Comparison of ENCODE assay signal across 9 mouse cellular contexts in genomic region chr2:168766538-168767361, GRCm38 (mm10). TPM values are rescaled to one million over a fixed set of nuclear protein-coding genes. Genes with fewer than 3 reads are reported as not detected.
DNase-seq lines count a peak whose midpoint lies in the region; ATAC-seq and TF ChIP-seq lines count a peak whose summit lies in the region.
"Had no signal": no experiment of that assay in that cellular context is flagged by ENCODE, and none has a peak within 500 bp of the region (broad histone marks: within the 10 kb centered on the region; RNA-seq: fewer than 3 reads in every experiment).

No protein-coding gene starts in this region.

- DNase-seq in lung, postnatal 0 days (ENCODE audit: low spot score) = peak; percentile 24
- DNase-seq in lung, postnatal 10 days = no peak
- peak; percentile 77 for DNase-seq in hindbrain, postnatal 0 days (ENCODE audit: low spot score)
- peak; percentile 64 for DNase-seq in liver, postnatal 0 days
- DNase-seq in adipocyte (ENCODE audit: low spot score) = no peak
- no peak for DNase-seq in cerebellum, adult 11 months
- DNase-seq in lung, postnatal 25 days (ENCODE audit: low spot score) = no peak

- peak overlapping the region; percentile 31; the same call in 1 of the 2 replicates for H3K4me3 ChIP-seq in lung, postnatal 0 days (ENCODE audit: low read depth, low read length)
- peak overlapping the region; percentile 56 for H3K4me3 ChIP-seq in forebrain, embryonic 13.5 days
- peak overlapping the region; percentile 38 for H3K4me3 ChIP-seq in hindbrain, postnatal 0 days (ENCODE audit: low read length)
- H3K4me3 ChIP-seq in liver, postnatal 0 days (ENCODE audit: low read depth, low read length) = peak overlapping the region; percentile 58
- H3K4me3 ChIP-seq: megakaryocyte, embryonic 14.5 days had no signal

- no peak for ATAC-seq in lung, postnatal 0 days
- peak; percentile 76; the same call in 1 of the 2 replicates for ATAC-seq in forebrain, embryonic 13.5 days
- ATAC-seq in hindbrain, postnatal 0 days = peak; percentile 75
- ATAC-seq in liver, postnatal 0 days = peak; percentile 85

- peaks cover 52% of the 10 kb centered on the region for H3K27me3 ChIP-seq in lung, postnatal 0 days (replicated peaks; ENCODE audit: insufficient read depth, low read length)
- peaks cover 66% of the 10 kb centered on the region for H3K27me3 ChIP-seq in forebrain, embryonic 13.5 days
- H3K27me3 ChIP-seq in hindbrain, postnatal 0 days (ENCODE audit: insufficient read depth, low read length) = peaks cover 59% of the 10 kb centered on the region
- H3K27me3 ChIP-seq in liver, postnatal 0 days (ENCODE audit: insufficient read depth, low read length) = peaks cover 45% of the 10 kb centered on the region

- H3K27ac ChIP-seq in lung, postnatal 0 days (ENCODE audit: low read length) = no peak overlapping the region
- H3K27ac ChIP-seq in forebrain, embryonic 13.5 days = peak overlapping the region; percentile 76; the same call in 1 of the 2 replicates
- H3K27ac ChIP-seq in hindbrain, postnatal 0 days = no peak overlapping the region
- H3K27ac ChIP-seq in liver, postnatal 0 days (ENCODE audit: low read depth) = peak overlapping the region; percentile 87

- H3K4me1 ChIP-seq in lung, postnatal 0 days (ENCODE audit: insufficient read depth, low read depth, low read length) = peaks cover 6% of the 10 kb centered on the region
- peaks cover 51% of the 10 kb centered on the region for H3K4me1 ChIP-seq in forebrain, embryonic 13.5 days
- H3K4me1 ChIP-seq in hindbrain, postnatal 0 days (ENCODE audit: insufficient read depth, low read length) = no peaks in the 10 kb centered on the region
- H3K4me1 ChIP-seq in liver, postnatal 0 days (ENCODE audit: insufficient read depth) = 0 out of 2 replicates have a peak, but pooled peaks cover 2% of the 10 kb centered on the region
- H3K4me1 ChIP-seq: megakaryocyte, embryonic 14.5 days had no signal

- no peak for TF ChIP-seq EP300 in lung, postnatal 0 days (IDR thresholded peaks at IDR 0.05)
- TF ChIP-seq EP300 in liver, postnatal 0 days (IDR thresholded peaks at IDR 0.05; ENCODE audit: low read depth) = no peak

- H3K4me2 ChIP-seq in lung, postnatal 0 days (replicated peaks; ENCODE audit: low read depth, low read length) = peak overlapping the region; percentile 59
- peak overlapping the region; percentile 91 for H3K4me2 ChIP-seq in forebrain, embryonic 13.5 days
- H3K4me2 ChIP-seq in hindbrain, postnatal 0 days (ENCODE audit: low read depth, low read length) = peak overlapping the region; percentile 59
- peak overlapping the region; percentile 68 for H3K4me2 ChIP-seq in liver, postnatal 0 days (ENCODE audit: low read depth, low read length)

- H3K9me3 ChIP-seq in lung, postnatal 0 days (ENCODE audit: low read length) = no peaks in the 10 kb centered on the region
- H3K9me3 ChIP-seq in forebrain, embryonic 13.5 days (replicated peaks) = no peaks in the 10 kb centered on the region
- H3K9me3 ChIP-seq in hindbrain, postnatal 0 days (ENCODE audit: low read length) = no peaks in the 10 kb centered on the region
- H3K9me3 ChIP-seq in liver, postnatal 0 days (ENCODE audit: low read length) = no peaks in the 10 kb centered on the region
- H3K9me3 ChIP-seq: megakaryocyte, embryonic 14.5 days had no signal

- H3K36me3 ChIP-seq in lung, postnatal 0 days (ENCODE audit: insufficient read depth, low read length) = no peaks in the 10 kb centered on the region
- H3K36me3 ChIP-seq in forebrain, embryonic 13.5 days (ENCODE audit: poor library complexity, severe bottlenecking) = no peaks in the 10 kb centered on the region
- no peaks in the 10 kb centered on the region for H3K36me3 ChIP-seq in hindbrain, postnatal 0 days (ENCODE audit: insufficient read depth, low read length)
- H3K36me3 ChIP-seq in liver, postnatal 0 days (replicated peaks; ENCODE audit: insufficient read depth, low read length) = no peaks in the 10 kb centered on the region

- no peak overlapping the region for H3K9ac ChIP-seq in lung, postnatal 0 days (replicated peaks; ENCODE audit: low read depth)
- peak overlapping the region; percentile 76 for H3K9ac ChIP-seq in forebrain, embryonic 13.5 days
- no peak overlapping the region for H3K9ac ChIP-seq in hindbrain, postnatal 0 days (replicated peaks; ENCODE audit: low read length)
- peak overlapping the region; percentile 70 for H3K9ac ChIP-seq in liver, postnatal 0 days (replicated peaks)

- WGBS in lung, postnatal 0 days = 1% methylated on average over 51 of the region's 52 CpGs
- under 1% methylated on average over 44 of the region's 52 CpGs for WGBS in forebrain, embryonic 13.5 days
- under 1% methylated on average over 52 of the region's 52 CpGs for WGBS in hindbrain, postnatal 0 days
- WGBS in liver, postnatal 0 days (ENCODE audit: insufficient replicate concordance) = 1% methylated on average over 45 of the region's 52 CpGs

- no peak for TF ChIP-seq CTCF in lung, postnatal 0 days (IDR thresholded peaks at IDR 0.05)
- TF ChIP-seq CTCF in hindbrain, postnatal 0 days (IDR thresholded peaks at IDR 0.05; ENCODE audit: low read depth) = no peak
- no peak for TF ChIP-seq CTCF in liver, postnatal 0 days (IDR thresholded peaks at IDR 0.05; ENCODE audit: low read depth)

RNA-seq across cellular contexts. Expression of gene Sall4, which starts 1.0 kb away (rescaled TPM):
- polyA plus RNA-seq in lung, postnatal 0 days (2015; fragmentation: Nextera tagmentation; extraction: Ambion mirVana) = not detected in 2 replicates
- 2.3 and 3.2 TPM in 2 replicates for polyA plus RNA-seq in forebrain, embryonic 13.5 days (2015; fragmentation: Nextera tagmentation; extraction: Ambion mirVana)
- 0.31 and 0.32 TPM in 2 replicates for total RNA-seq in hindbrain, postnatal 0 days (2014; rRNA removed)
- 0.10 and 0.16 TPM in 2 replicates for polyA plus RNA-seq in hindbrain, postnatal 0 days (2015; fragmentation: Nextera tagmentation; extraction: Ambion mirVana)
- polyA plus RNA-seq in liver, postnatal 0 days (2015; fragmentation: Nextera tagmentation; extraction: Ambion mirVana) = 3.1 TPM in 2 replicates

RNA-seq across cellular contexts. Expression of gene Atp9a, which starts 24.5 kb away (rescaled TPM):
- polyA plus RNA-seq in lung, postnatal 0 days (2015; fragmentation: Nextera tagmentation; extraction: Ambion mirVana) = 19.5 and 21.1 TPM in 2 replicates
- polyA plus RNA-seq in forebrain, embryonic 13.5 days (2015; fragmentation: Nextera tagmentation; extraction: Ambion mirVana) = 35.2 and 37.1 TPM in 2 replicates
- 577 and 607 TPM in 2 replicates for total RNA-seq in hindbrain, postnatal 0 days (2014; rRNA removed)
- polyA plus RNA-seq in hindbrain, postnatal 0 days (2015; fragmentation: Nextera tagmentation; extraction: Ambion mirVana) = 127 and 130 TPM in 2 replicates
- 7.3 and 7.8 TPM in 2 replicates for polyA plus RNA-seq in liver, postnatal 0 days (2015; fragmentation: Nextera tagmentation; extraction: Ambion mirVana)

Comparison
In these comparisons a context has a peak if more than half of its experiments do, and no peak if none do; other contexts are left out.
1. DNase-seq: peak in lung, postnatal 0 days (single experiment), hindbrain, postnatal 0 days (single experiment) and liver, postnatal 0 days (single experiment); none in lung, postnatal 10 days (single experiment), adipocyte (single experiment), cerebellum, adult 11 months (single experiment) and lung, postnatal 25 days (single experiment).
2. H3K27ac ChIP-seq: peak in forebrain, embryonic 13.5 days (single experiment) and liver, postnatal 0 days (single experiment); none in lung, postnatal 0 days (single experiment) and hindbrain, postnatal 0 days (single experiment).
3. H3K9ac ChIP-seq: peak in forebrain, embryonic 13.5 days (single experiment) and liver, postnatal 0 days (single experiment); none in lung, postnatal 0 days (single experiment) and hindbrain, postnatal 0 days (single experiment).
4. Peak in every context shown above with its lines, with median percentiles within 50 percentile points of each other: H3K4me2 ChIP-seq and H3K4me3 ChIP-seq.